ENCODE assay signal across 10 mouse cellular contexts in the genomic region with DNA sequence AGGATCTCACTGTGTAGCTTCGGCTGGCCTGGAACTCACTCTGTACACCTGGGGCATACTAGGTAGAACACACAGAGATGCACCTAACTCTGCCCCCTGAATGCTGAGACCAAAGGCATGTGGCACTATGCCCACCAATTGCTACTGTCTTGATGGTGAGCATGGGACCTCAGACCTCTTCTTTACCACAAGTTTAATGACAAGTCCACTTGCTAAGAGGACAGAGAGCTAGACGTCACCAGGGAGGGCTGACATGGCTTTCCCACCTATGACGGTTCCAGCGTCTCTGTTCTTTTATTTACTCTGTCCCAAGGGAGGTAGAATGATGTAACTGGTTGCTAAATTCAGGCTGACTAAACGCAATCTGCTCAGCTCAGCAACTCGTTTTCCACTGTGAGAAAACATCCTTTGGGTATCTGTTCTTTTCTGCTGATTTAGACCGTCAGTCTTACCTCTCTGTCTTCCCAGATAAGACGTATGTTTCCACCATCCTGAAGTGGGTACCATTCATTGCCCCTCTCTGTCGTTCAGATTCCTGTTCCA.
"Had no signal": no experiment of that assay in that cellular context is flagged by ENCODE, and none has a peak within 500 bp of the region (broad histone marks: within the 10 kb centered on the region; RNA-seq: fewer than 3 reads in every experiment).

No protein-coding gene starts in this region.

- H3K4me2 ChIP-seq: limb, embryonic 13.5 days; midbrain, embryonic 12.5 days; stomach, embryonic 15.5 days had no signal

- H3K27me3 ChIP-seq: limb, embryonic 13.5 days; midbrain, embryonic 12.5 days; stomach, embryonic 15.5 days had no signal

- H3K9ac ChIP-seq: limb, embryonic 13.5 days; liver, embryonic 14.5 days; midbrain, embryonic 12.5 days; stomach, embryonic 15.5 days had no signal

- H3K27ac ChIP-seq: kidney, postnatal 0 days; limb, embryonic 13.5 days; liver, embryonic 14.5 days; midbrain, embryonic 12.5 days; stomach, embryonic 15.5 days had no signal

- H3K4me1 ChIP-seq: midbrain, embryonic 12.5 days; stomach, embryonic 15.5 days had no signal

- DNase-seq: kidney, adult 9 months; kidney, postnatal 36 days; lung, adult 18-20 months; thymus, postnatal 36 days had no signal

- H3K4me3 ChIP-seq: limb, embryonic 13.5 days; midbrain, embryonic 12.5 days; stomach, embryonic 15.5 days had no signal

- H3K9me3 ChIP-seq: limb, embryonic 13.5 days; midbrain, embryonic 12.5 days; stomach, embryonic 15.5 days had no signal

- ATAC-seq: midbrain, embryonic 16.5 days had no signal

- H3K36me3 ChIP-seq: limb, embryonic 13.5 days; midbrain, embryonic 12.5 days; stomach, embryonic 15.5 days had no signal
